Mouse (Mus musculus): ENCODE data around the gene Mpdz. TPM values are rescaled to one million over a fixed set of nuclear protein-coding genes. Genes with fewer than 3 reads are reported as not detected.

Gene Mpdz
- total RNA-seq, 1 experiment: 12.7 TPM

DNA sequence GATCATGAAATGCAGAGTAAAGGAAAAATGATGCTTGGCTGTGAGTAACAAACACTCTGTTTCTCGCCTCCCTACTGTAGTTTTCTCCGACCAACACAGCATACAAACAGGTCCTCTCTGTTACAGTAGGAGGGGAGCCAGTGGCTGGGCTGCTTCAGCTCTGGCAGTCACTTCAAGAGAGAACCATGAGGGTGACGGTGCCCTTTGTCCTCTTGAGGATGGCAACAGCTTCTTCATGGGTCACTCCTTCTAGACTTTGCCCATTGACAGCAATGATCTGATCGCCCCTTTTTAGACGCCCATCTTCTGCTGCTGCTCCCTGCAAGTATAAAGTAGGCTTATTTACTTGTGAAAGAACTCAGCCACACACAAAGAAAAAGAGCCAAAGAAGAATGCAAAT, 163.2 kb downstream of the Mpdz start:
- no peak for DNase-seq (ENCODE audit: low read depth, low spot score)
- Histone ChIP-seq H3K9ac (ENCODE audit: insufficient read depth, low read depth, low read length, poor library complexity, severe bottlenecking) (no peak overlapping the region), H3K9me3 (ENCODE audit: control insufficient read depth, insufficient read depth, low read depth, low read length) (no peaks in the 10 kb centered on the region), H3K4me1 (ENCODE audit: control insufficient read depth in 2 of 2, insufficient read depth in 2 of 2, low read length in 2 of 2, poor library complexity in 1 of 2) (no peaks in the 10 kb centered on the region), H3K36me3 (ENCODE audit: control insufficient read depth, insufficient read depth, low read length, poor library complexity, severe bottlenecking) (no peaks in the 10 kb centered on the region), H3K27ac (ENCODE audit: insufficient read depth, low read depth, low read length, poor library complexity, severe bottlenecking) (no peak overlapping the region), H3K4me3 (ENCODE audit: insufficient read depth in 1 of 2, low read depth in 1 of 2, low read length in 2 of 2, poor library complexity in 1 of 2, severe bottlenecking in 1 of 2) (no peak overlapping the region)
- TF ChIP-seq ZNF384 (IDR thresholded peaks at IDR 0.05; ENCODE audit: low read depth, low read length) (no peak), HCFC1 (IDR thresholded peaks at IDR 0.05; ENCODE audit: borderline replicate concordance, insufficient read depth, low read length) (no peak), MAFK (IDR thresholded peaks at IDR 0.05; ENCODE audit: insufficient read depth, low read depth, low read length) (no peak), ZC3H11A (IDR thresholded peaks at IDR 0.05; ENCODE audit: borderline replicate concordance, low read depth, low read length) (no peak), CHD2 (IDR thresholded peaks at IDR 0.05; ENCODE audit: low read depth, low read length) (no peak)
- in situ Hi-C loops (cut with MboI; ENCODE audit: low sequenced_read_pairs in 2 of 2, unreplicated experiment in 2 of 2): no loop called here

DNA sequence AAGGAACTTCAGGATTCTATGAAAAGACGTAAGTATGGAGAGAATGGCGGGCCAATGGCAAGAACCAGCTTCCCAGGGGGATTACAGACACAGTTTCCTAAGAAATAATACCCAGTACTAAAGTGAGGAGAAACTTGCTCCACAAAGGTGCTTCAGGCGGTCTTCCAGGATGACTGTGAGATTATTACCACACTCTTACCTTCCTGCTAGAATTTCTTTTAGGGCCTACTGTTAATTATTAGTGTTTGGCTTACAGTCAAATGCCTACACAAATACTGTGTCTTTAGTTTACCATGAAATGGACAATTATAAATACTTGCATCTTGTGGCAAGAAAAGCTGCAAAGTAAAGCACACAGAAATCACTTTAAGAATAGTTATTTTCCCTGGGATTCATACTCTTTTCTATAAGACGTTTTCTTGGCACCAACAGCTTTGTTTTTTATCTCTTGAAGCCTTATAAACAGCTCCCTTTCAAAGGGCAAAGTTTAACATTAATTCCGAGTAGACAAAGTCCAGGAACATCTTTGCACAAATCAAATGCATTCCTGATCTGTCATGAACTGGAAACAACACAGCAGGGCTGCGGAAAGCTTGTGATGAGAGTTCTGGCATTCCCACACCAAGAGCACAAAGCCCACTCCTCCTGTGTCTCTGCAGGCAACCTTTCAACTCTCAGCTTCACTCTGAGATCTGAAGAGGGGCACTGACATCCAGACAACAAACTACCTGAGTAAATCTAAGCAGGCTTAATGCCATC, 166.5 kb downstream of the Mpdz start:
- no peak overlapping the region for H3K9ac ChIP-seq (ENCODE audit: insufficient read depth, low read depth, low read length, poor library complexity, severe bottlenecking)
- no peak overlapping the region for H3K27ac ChIP-seq (ENCODE audit: insufficient read depth, low read depth, low read length, poor library complexity, severe bottlenecking)
- H3K4me1 ChIP-seq (ENCODE audit: control insufficient read depth in 2 of 2, insufficient read depth in 2 of 2, low read length in 2 of 2, poor library complexity in 1 of 2): no peaks in the 10 kb centered on the region
- in situ Hi-C loops (cut with MboI; ENCODE audit: low sequenced_read_pairs in 2 of 2, unreplicated experiment in 2 of 2): no loop called here
- no peaks in the 10 kb centered on the region for H3K9me3 ChIP-seq (ENCODE audit: control insufficient read depth, insufficient read depth, low read depth, low read length)
- DNase-seq (ENCODE audit: low read depth, low spot score): no peak
- H3K4me3 ChIP-seq (ENCODE audit: insufficient read depth in 1 of 2, low read depth in 1 of 2, low read length in 2 of 2, poor library complexity in 1 of 2, severe bottlenecking in 1 of 2): no peak overlapping the region
- no peaks in the 10 kb centered on the region for H3K36me3 ChIP-seq (ENCODE audit: control insufficient read depth, insufficient read depth, low read length, poor library complexity, severe bottlenecking)
- TF ChIP-seq ZC3H11A (IDR thresholded peaks at IDR 0.05; ENCODE audit: borderline replicate concordance, low read depth, low read length) (no peak), ZNF384 (IDR thresholded peaks at IDR 0.05; ENCODE audit: low read depth, low read length) (no peak), CHD2 (IDR thresholded peaks at IDR 0.05; ENCODE audit: low read depth, low read length) (no peak), HCFC1 (IDR thresholded peaks at IDR 0.05; ENCODE audit: borderline replicate concordance, insufficient read depth, low read length) (no peak), MAFK (IDR thresholded peaks at IDR 0.05; ENCODE audit: insufficient read depth, low read depth, low read length) (no peak)

DNA sequence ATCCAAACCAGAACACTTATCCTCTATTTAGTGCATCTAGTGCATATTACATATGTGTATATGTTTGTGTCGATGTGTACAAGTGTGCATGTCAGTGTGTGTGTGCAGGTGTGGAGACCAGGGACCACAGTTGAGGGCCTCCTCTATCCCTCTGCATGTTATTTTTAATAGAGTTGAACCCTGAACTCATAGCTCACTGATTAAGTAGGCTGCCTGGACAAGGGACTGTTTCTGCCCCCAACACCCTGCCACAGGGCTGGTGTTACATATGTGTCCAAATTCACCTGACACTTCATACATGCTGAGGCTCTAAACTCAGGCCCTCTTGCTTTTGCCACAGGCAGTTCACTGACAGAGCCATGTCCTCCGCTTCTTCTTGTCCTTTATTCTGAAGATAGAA, 169.5 kb downstream of the Mpdz start:
- H3K9me3 ChIP-seq (ENCODE audit: control insufficient read depth, insufficient read depth, low read depth, low read length): no peaks in the 10 kb centered on the region
- H3K4me1 ChIP-seq (ENCODE audit: control insufficient read depth in 2 of 2, insufficient read depth in 2 of 2, low read length in 2 of 2, poor library complexity in 1 of 2): no peaks in the 10 kb centered on the region
- H3K27ac ChIP-seq (ENCODE audit: insufficient read depth, low read depth, low read length, poor library complexity, severe bottlenecking): no peak overlapping the region
- H3K36me3 ChIP-seq (ENCODE audit: control insufficient read depth, insufficient read depth, low read length, poor library complexity, severe bottlenecking): no peaks in the 10 kb centered on the region
- TF ChIP-seq HCFC1 (IDR thresholded peaks at IDR 0.05; ENCODE audit: borderline replicate concordance, insufficient read depth, low read length) (no peak), CHD2 (IDR thresholded peaks at IDR 0.05; ENCODE audit: low read depth, low read length) (no peak), MAFK (IDR thresholded peaks at IDR 0.05; ENCODE audit: insufficient read depth, low read depth, low read length) (no peak), ZC3H11A (IDR thresholded peaks at IDR 0.05; ENCODE audit: borderline replicate concordance, low read depth, low read length) (no peak), ZNF384 (IDR thresholded peaks at IDR 0.05; ENCODE audit: low read depth, low read length) (no peak)
- no peak overlapping the region for H3K9ac ChIP-seq (ENCODE audit: insufficient read depth, low read depth, low read length, poor library complexity, severe bottlenecking)
- no peak for DNase-seq (ENCODE audit: low read depth, low spot score)
- no peak overlapping the region for H3K4me3 ChIP-seq (ENCODE audit: insufficient read depth in 1 of 2, low read depth in 1 of 2, low read length in 2 of 2, poor library complexity in 1 of 2, severe bottlenecking in 1 of 2)
- in situ Hi-C loops (cut with MboI; ENCODE audit: low sequenced_read_pairs in 2 of 2, unreplicated experiment in 2 of 2): loop anchor here in 1 of 2 experiments (25.0 kb wide), 1 partner anchor 411 kb away; no protein-coding TSS in a partner anchor

DNA sequence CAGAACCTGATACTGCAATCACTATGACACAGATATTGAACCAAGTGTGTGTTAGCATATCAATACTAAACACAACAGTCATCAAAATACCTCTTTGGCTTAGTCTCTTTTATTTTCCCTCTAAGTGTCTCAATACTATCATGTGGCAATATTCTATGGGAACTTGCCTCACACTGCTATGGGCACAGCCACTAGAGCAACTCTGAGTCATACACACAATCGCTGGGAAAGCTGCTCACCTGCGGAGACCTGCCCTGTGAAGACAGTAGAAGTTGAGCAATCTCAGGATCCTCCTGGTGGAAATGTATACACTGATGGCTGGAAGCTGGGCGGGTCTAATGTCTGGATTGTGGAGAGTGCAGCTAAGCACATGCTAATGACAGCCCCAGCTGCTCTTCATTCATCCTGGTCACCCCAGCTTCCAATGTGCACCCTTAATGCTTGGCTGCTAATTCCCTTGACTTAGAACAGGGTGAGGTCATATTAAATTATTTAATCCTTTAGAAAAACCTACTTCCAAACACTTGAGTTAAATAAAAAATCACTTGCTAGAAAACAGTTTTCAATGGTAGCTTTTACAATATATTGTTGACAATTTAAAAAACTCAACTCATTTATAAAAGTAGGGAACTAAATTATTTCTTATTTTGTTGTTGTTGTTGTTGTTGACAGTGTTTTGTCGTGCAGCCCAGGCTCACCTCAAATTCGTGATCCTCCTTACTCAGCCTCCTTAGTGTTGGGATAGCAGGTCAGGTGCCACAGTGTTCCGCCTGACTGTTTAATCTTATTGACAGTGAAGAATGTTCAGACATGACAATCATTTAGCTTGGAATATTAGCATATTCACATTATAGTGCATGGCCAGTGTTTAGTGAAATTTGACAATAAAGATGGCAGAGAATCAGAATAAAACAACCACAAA, 189.5 kb downstream of the Mpdz start:
- Histone ChIP-seq H3K9ac (ENCODE audit: insufficient read depth, low read depth, low read length, poor library complexity, severe bottlenecking) (no peak overlapping the region), H3K36me3 (ENCODE audit: control insufficient read depth, insufficient read depth, low read length, poor library complexity, severe bottlenecking) (no peaks in the 10 kb centered on the region), H3K9me3 (ENCODE audit: control insufficient read depth, insufficient read depth, low read depth, low read length) (no peaks in the 10 kb centered on the region), H3K4me1 (ENCODE audit: control insufficient read depth in 2 of 2, insufficient read depth in 2 of 2, low read length in 2 of 2, poor library complexity in 1 of 2) (no peaks in the 10 kb centered on the region), H3K27ac (ENCODE audit: insufficient read depth, low read depth, low read length, poor library complexity, severe bottlenecking) (no peak overlapping the region), H3K4me3 (ENCODE audit: insufficient read depth in 1 of 2, low read depth in 1 of 2, low read length in 2 of 2, poor library complexity in 1 of 2, severe bottlenecking in 1 of 2) (no peak overlapping the region)
- no peak for DNase-seq (ENCODE audit: low read depth, low spot score)
- no peak for TF ChIP-seq CHD2 (IDR thresholded peaks at IDR 0.05; ENCODE audit: low read depth, low read length)
- no peak for TF ChIP-seq HCFC1 (IDR thresholded peaks at IDR 0.05; ENCODE audit: borderline replicate concordance, insufficient read depth, low read length)
- no peak for TF ChIP-seq ZNF384 (IDR thresholded peaks at IDR 0.05; ENCODE audit: low read depth, low read length)
- no peak for TF ChIP-seq ZC3H11A (IDR thresholded peaks at IDR 0.05; ENCODE audit: borderline replicate concordance, low read depth, low read length)
- no peak for TF ChIP-seq MAFK (IDR thresholded peaks at IDR 0.05; ENCODE audit: insufficient read depth, low read depth, low read length)
- in situ Hi-C loops (cut with MboI; ENCODE audit: low sequenced_read_pairs in 2 of 2, unreplicated experiment in 2 of 2): loop anchor here in 1 of 2 experiments (25.0 kb wide), 1 partner anchor 391 kb away; no protein-coding TSS in a partner anchor

All from ES-E14 (cell line).